Mouse (Mus musculus) CH12.LX (cell line): Measurements from ENCODE around the gene Fxyd7. TPM values are rescaled to one million over a fixed set of nuclear protein-coding genes. Genes with fewer than 3 reads are reported as not detected.

Experiments
- DNase-seq: peaks from one replicate; pipeline ENCODE4 v3.0.0-alpha.2; 2013; ENCODE audit errors: extremely low read depth
- H3K27ac ChIP-seq: 2 replicates; pipeline ENCODE4 v1.5.1; 2012; ENCODE audit warnings: low read depth, mild to moderate bottlenecking, control low read depth, moderate library complexity; ENCODE audit not compliant: insufficient read depth
- H3K27me3 ChIP-seq: replicated peaks from 2 replicates; pipeline ENCODE3; 2012; ENCODE audit warnings: inconsistent platforms
- H3K36me3 ChIP-seq, 2 experiments: replicated peaks in 1 of 2; 2 replicates each; pipeline versions ENCODE3 to v1.6.1; 2012; ENCODE audit warnings: inconsistent platforms in 1 of 2, low read length in 1 of 2, mild to moderate bottlenecking in 1 of 2, mixed read lengths in 1 of 2, moderate library complexity in 1 of 2; ENCODE audit not compliant: control insufficient read depth in 1 of 2, insufficient read depth in 1 of 2
- H3K4me1 ChIP-seq, 2 experiments: 2 replicates each; pipeline ENCODE4 v1.6.1; 2012; ENCODE audit warnings: inconsistent platforms in 1 of 2, moderate library complexity in 1 of 2; ENCODE audit not compliant: insufficient read depth in 2 of 2, control insufficient read depth in 1 of 2
- H3K4me2 ChIP-seq: 2 replicates; pipeline ENCODE4 v1.6.1; 2012; ENCODE audit warnings: low read depth, mild to moderate bottlenecking, control low read depth; ENCODE audit not compliant: poor library complexity, insufficient read depth, severe bottlenecking
- H3K4me3 ChIP-seq, 3 experiments: fragments of 150-350 bp in 1 of 3; sonication (generic) in 1 of 3; replicated peaks in 1 of 3; 2 replicates each; pipeline versions ENCODE3 to v1.5.1; 2011 to 2012; ENCODE audit warnings: low read depth in 2 of 3, low read length in 2 of 3, mild to moderate bottlenecking in 2 of 3, moderate library complexity in 2 of 3, control low read depth in 1 of 3, improper control_type of control experiment in 1 of 3, inconsistent platforms in 1 of 3, mixed read lengths in 1 of 3; ENCODE audit not compliant: poor library complexity in 1 of 3
- H3K79me2 ChIP-seq: replicated peaks from 2 replicates; pipeline ENCODE4 v1.6.1; 2012; ENCODE audit warnings: mild to moderate bottlenecking, moderate library complexity; ENCODE audit not compliant: control insufficient read depth, poor library complexity, insufficient read depth, severe bottlenecking; ENCODE audit errors: extremely low read depth
- H3K9ac ChIP-seq: 2 replicates; pipeline ENCODE4 v1.6.1; 2012; ENCODE audit warnings: low read depth, mild to moderate bottlenecking, control low read depth, moderate library complexity; ENCODE audit not compliant: insufficient read depth
- H3K9me3 ChIP-seq: replicated peaks from 2 replicates; pipeline ENCODE3; 2012; ENCODE audit warnings: low read length, inconsistent platforms, mixed read lengths
- BHLHE40 ChIP-seq: IDR thresholded peaks from 2 replicates; pipeline ENCODE4 v1.6.1; 2011; ENCODE audit warnings: mild to moderate bottlenecking, low read depth, low read length, improper control_type of control experiment
- CTCF ChIP-seq, 2 experiments: IDR thresholded peaks in 1 of 2; conservative IDR thresholded peaks in 1 of 2; 2 replicates each; pipeline ENCODE4 v1.5.1; 2011 to 2012; ENCODE audit warnings: low read depth in 2 of 2, low read length in 2 of 2, improper control_type of control experiment in 1 of 2, inconsistent platforms in 1 of 2, mild to moderate bottlenecking in 1 of 2, moderate library complexity in 1 of 2
- E2F4 ChIP-seq: IDR thresholded peaks from 2 replicates; pipeline ENCODE4 v1.6.1; 2011; ENCODE audit warnings: low read depth, low read length, improper control_type of control experiment; ENCODE audit not compliant: insufficient replicate concordance
- ETS1 ChIP-seq: conservative IDR thresholded peaks from 2 replicates; pipeline ENCODE4 v1.6.1; 2012; ENCODE audit warnings: low read depth, mild to moderate bottlenecking, inconsistent platforms, low read length, improper control_type of control experiment, moderate library complexity
- GABPA ChIP-seq: IDR thresholded peaks from 2 replicates; pipeline ENCODE4 v1.6.1; 2012; ENCODE audit warnings: low read depth, low read length, improper control_type of control experiment, inconsistent platforms; ENCODE audit not compliant: insufficient replicate concordance
- JUN ChIP-seq: IDR thresholded peaks from 2 replicates; pipeline ENCODE4 v1.6.1; 2011; ENCODE audit warnings: low read depth, mild to moderate bottlenecking, low read length, improper control_type of control experiment, moderate library complexity; ENCODE audit not compliant: insufficient read depth
- JUND ChIP-seq: conservative IDR thresholded peaks from 2 replicates; pipeline ENCODE4 v1.6.1; 2011; ENCODE audit warnings: low read depth, low read length, improper control_type of control experiment
- MAFK ChIP-seq: IDR thresholded peaks from 2 replicates; pipeline ENCODE4 v1.6.1; 2011; ENCODE audit warnings: low read length, improper control_type of control experiment; ENCODE audit not compliant: insufficient replicate concordance
- MAZ ChIP-seq: IDR thresholded peaks from 2 replicates; pipeline ENCODE4 v1.6.1; 2012; ENCODE audit warnings: low read depth, mild to moderate bottlenecking, inconsistent platforms, low read length, improper control_type of control experiment, moderate library complexity
- MEF2A ChIP-seq: IDR thresholded peaks from 2 replicates; pipeline ENCODE4 v1.6.1; 2014; ENCODE audit warnings: low read depth, mild to moderate bottlenecking, inconsistent platforms, low read length, improper control_type of control experiment, borderline replicate concordance
- MXI1 ChIP-seq: IDR thresholded peaks from 2 replicates; pipeline ENCODE4 v1.6.1; 2011; ENCODE audit warnings: mild to moderate bottlenecking, low read depth, low read length, improper control_type of control experiment
- NELFE ChIP-seq: IDR thresholded peaks from 2 replicates; pipeline ENCODE4 v1.6.1; 2011; ENCODE audit warnings: low read depth, low read length, improper control_type of control experiment
- POLR2AphosphoS2 ChIP-seq: IDR thresholded peaks from 2 replicates; pipeline ENCODE4 v1.6.1; 2011; ENCODE audit warnings: low read depth, low read length, improper control_type of control experiment
- USF2 ChIP-seq: conservative IDR thresholded peaks from 2 replicates; pipeline ENCODE4 v1.6.1; 2011; ENCODE audit warnings: low read depth, low read length, improper control_type of control experiment
- ZC3H11A ChIP-seq: IDR thresholded peaks from 2 replicates; pipeline ENCODE4 v1.6.1; 2012; ENCODE audit warnings: low read depth, mild to moderate bottlenecking, inconsistent platforms, low read length, improper control_type of control experiment
- ZKSCAN1 ChIP-seq: IDR thresholded peaks from 2 replicates; pipeline ENCODE4 v1.6.1; 2012; ENCODE audit warnings: low read depth, inconsistent platforms, low read length, improper control_type of control experiment, borderline replicate concordance
- ZNF384 ChIP-seq: IDR thresholded peaks from 2 replicates; pipeline ENCODE4 v1.6.1; 2012; ENCODE audit warnings: low read depth, low read length, improper control_type of control experiment, inconsistent platforms
- dilution Hi-C: fragments of 300-500 bp; cut with MboI; formaldehyde crosslinking; loops from 2 replicates; pipeline ENCODE4 v1.14.3; 2020; ENCODE audit warnings: low sequenced_read_pairs; ENCODE audit not compliant: extremely low pct_unique_long_range_greater_than_20kb, extremely low pct_ligation_motif_present
- in situ Hi-C: fragments of 300-500 bp; cut with MboI; formaldehyde crosslinking; loops from 3 replicates; pipeline ENCODE4 v1.14.3; 2019; ENCODE audit warnings: low sequenced_read_pairs, low pct_ligation_motif_present, low pct_unique_long_range_greater_than_20kb, mixed read lengths
- polyA plus RNA-seq: library from polyadenylated mRNA; unstranded; fragments of >175 nt; gene quantifications from 2 replicates; pipeline ENCODE4 v1.2.1, GENCODE M21; 2012; ENCODE audit warnings: low read depth; ENCODE audit not compliant: insufficient read length
- total RNA-seq, 2 experiments: library from RNA; depleted of rRNA; stranded (reverse); fragments of 300-350 nt in 1 of 2; fragments of >200 nt in 1 of 2; gene quantifications; 2 replicates each; pipeline ENCODE4 v1.2.3; 2012 to 2014

Fxyd7 gene
- total and polyA plus RNA-seq, 3 experiments, result not detected

DNA sequence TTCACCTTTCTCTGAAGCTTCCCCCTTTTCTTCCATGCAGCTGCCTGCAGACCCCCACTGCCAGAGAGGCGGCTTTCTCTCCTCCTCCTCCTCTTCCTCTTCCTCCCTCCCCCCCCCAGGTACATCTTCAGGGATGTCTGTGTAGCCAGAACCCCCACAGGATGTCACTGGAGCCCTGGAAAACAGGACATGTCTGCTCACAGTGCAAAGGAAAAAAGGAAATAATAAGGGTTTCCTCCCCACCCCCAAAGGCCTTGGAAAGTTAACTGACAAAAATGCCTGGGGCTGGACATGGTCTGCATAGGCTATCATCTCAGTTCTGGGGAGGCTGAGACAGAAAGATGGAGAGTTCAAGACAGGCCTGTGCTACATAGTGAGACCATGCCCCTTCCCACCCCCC is 29.8 kb upstream of the Fxyd7 start:
- H3K4me3 ChIP-seq, result no peak overlapping the region
- peaks cover 10% of the 10 kb centered on the region for H3K27me3 ChIP-seq
- H3K4me2 ChIP-seq, result no peak overlapping the region
- H3K27ac ChIP-seq, result no peak overlapping the region
- in situ Hi-C loops, result no loop called here
- no peaks in the 10 kb centered on the region for H3K79me2 ChIP-seq
- DNase-seq, result no peak
- TF ChIP-seq MEF2A, result no peak
- no peak for TF ChIP-seq ZC3H11A
- no peak for TF ChIP-seq ZKSCAN1
- TF ChIP-seq ETS1, result no peak
- TF ChIP-seq POLR2AphosphoS2, result no peak
- TF ChIP-seq E2F4, result no peak
- TF ChIP-seq BHLHE40, result no peak
- peaks cover 6% of the 10 kb centered on the region for H3K9me3 ChIP-seq
- no peaks in the 10 kb centered on the region for H3K36me3 ChIP-seq
- H3K4me1 ChIP-seq, result peaks cover 0 to 7% of the 10 kb centered on the region in 2 experiments; a peak in 2 of 4 replicates
- no peak overlapping the region for H3K9ac ChIP-seq
- dilution Hi-C loops, result no loop called here

DNA sequence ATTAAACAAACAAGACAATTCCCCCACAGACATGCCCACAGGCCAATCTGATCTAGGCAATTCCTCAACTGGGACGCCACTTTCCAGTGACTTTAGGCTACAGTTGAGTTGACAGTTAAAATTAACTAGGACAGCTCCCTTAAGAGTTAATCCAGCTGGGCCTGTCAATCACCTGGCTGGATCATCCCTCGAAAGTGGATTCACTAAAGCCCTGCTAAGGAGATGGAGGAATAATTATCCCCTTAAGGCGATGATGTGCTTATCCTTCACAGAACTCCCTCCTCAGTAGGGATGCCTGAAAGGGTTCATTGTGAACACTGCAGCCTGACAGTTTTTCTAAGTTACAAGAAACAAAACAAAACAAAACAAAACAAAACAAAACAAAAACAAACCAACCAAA is 29.3 kb upstream of the Fxyd7 start:
- Histone ChIP-seq H3K4me2 (no peak overlapping the region), H3K4me3 (no peak overlapping the region), H3K4me1 (peaks cover 0 to 7% of the 10 kb centered on the region in 2 experiments; a peak in 2 of 4 replicates)
- TF ChIP-seq ZC3H11A, result no peak
- TF ChIP-seq JUN, result no peak
- TF ChIP-seq ETS1, result no peak
- TF ChIP-seq NELFE, result no peak
- TF ChIP-seq BHLHE40, result no peak
- TF ChIP-seq ZNF384, result no peak
- TF ChIP-seq MAZ, result no peak
- no peak for TF ChIP-seq CTCF (conservative IDR thresholded peaks at IDR 0.05 in 1 of 2, IDR thresholded peaks at IDR 0.05 in 1 of 2; ENCODE audit: low read depth in 2 of 2, low read length in 2 of 2)
- no peak for TF ChIP-seq JUND
- TF ChIP-seq GABPA, result no peak
- no peak for TF ChIP-seq MXI1
- TF ChIP-seq USF2, result no peak
- TF ChIP-seq MAFK, result no peak
- TF ChIP-seq, all 38 proteins: peak for 0
- in situ Hi-C loops, result no loop called here
- Histone ChIP-seq H3K36me3 (no peaks in the 10 kb centered on the region), H3K27ac (no peak overlapping the region), H3K27me3 (peaks cover 13% of the 10 kb centered on the region), H3K9ac (no peak overlapping the region), H3K79me2 (no peaks in the 10 kb centered on the region), H3K9me3 (peaks cover 6% of the 10 kb centered on the region)
- DNase-seq, result no peak
- dilution Hi-C loops, result no loop called here
